Mouse (Mus musculus): ENCODE data around the gene 1700092M07Rik. TPM values are rescaled to one million over a fixed set of nuclear protein-coding genes. Genes with fewer than 3 reads are reported as not detected.
A peak's percentile ranks its signal among the peaks of the same experiment; 100 is the strongest.
"Not testable (repeated sequence)": the region's sequence is repeated elsewhere in the genome, so short reads cannot be mapped to it uniquely, and the experiment has no call there.

1700092M07Rik gene
- polyA plus RNA-seq, 1 experiment from 2014 or later, result 2.4 TPM

DNA sequence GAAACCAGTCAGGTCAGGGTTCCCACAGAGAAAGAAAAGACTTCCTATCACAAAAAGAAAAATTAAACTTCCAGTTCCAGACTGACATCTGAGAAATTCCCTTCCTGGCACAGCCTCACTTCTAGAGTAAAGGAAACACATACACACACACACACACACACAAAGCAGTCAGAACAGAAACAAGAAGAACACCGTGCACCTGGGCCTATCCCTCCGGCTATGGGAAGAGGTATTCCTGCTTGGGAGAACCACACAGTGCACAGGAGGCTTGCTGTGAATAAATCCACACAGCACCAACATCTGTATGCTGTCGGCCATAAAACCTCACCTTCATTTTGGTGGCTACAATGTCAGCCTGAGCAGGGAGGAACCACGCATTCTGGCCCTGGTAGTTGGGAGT lies 29.0 kb upstream of the 1700092M07Rik start:
- Histone ChIP-seq H3K4me3 (peak overlapping the region; percentile 79), H3K4me1 (peaks cover 30% of the 10 kb centered on the region), H3K27ac (no peak overlapping the region), H3K9ac (peak overlapping the region; percentile 86; the same call in 1 of the 2 replicates), H3K4me2 (replicated peaks) (peak overlapping the region; percentile 54), H3K36me3 (peaks cover 45% of the 10 kb centered on the region), H3K9me3 (replicated peaks) (no peaks in the 10 kb centered on the region), H3K27me3 (no peaks in the 10 kb centered on the region)
- 83% methylated on average over 4 of the region's 4 CpGs for WGBS
- ATAC-seq (ENCODE audit: low FRiP score), result no peak

DNA sequence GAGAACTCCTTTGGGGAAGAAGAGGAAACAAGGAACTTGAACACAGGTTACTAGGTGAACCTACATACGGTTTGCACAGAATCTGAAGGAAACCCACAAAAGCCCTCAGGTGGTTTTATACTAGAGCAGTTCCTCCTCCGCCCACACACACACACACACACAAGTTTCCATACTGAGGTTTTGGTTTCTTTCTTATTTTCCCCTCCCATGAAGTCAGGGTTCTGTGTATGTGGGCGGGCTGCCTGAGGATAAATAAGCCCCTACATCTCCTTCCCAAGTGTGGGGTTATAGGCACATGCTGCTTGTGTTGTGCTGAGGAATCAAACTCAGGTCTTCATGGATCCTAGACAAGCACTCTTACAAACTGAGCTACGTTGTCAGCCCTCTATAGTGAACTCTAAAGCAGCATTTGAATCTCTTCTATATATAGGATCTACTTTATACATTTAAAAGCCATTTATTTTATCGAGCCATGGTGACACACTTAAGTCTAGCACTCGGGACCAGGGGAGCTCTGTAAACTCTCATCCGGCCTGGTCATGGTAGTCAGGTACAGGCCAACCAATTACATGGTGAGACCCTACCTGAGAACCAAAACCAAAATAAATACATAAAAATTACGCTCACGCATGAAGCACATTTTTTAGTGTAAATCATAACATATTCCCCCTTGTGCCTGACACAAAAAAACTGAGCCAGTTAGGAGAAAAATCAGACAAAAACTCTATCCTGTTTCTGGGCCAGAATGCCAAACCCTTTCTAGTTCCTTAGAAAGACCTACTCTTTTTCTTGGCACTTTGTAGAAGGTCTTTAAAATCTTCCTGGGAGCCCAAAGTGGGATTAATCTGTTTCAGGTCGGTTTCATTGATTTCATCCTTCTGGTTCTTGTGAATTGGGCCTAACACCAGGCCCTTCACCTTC lies 28.3 kb upstream of the 1700092M07Rik start:
- Histone ChIP-seq H3K4me1 (peaks cover 30% of the 10 kb centered on the region), H3K9me3 (replicated peaks) (no peaks in the 10 kb centered on the region), H3K27me3 (no peaks in the 10 kb centered on the region), H3K36me3 (peaks cover 39% of the 10 kb centered on the region), H3K9ac (peak overlapping the region; percentile 86), H3K4me3 (peak overlapping the region; percentile 79), H3K4me2 (replicated peaks) (peak overlapping the region; percentile 54), H3K27ac (peak overlapping the region; percentile 90)
- WGBS, result 64% methylated on average over 10 of the region's 10 CpGs
- no peak for ATAC-seq (ENCODE audit: low FRiP score)

- Histone ChIP-seq H3K4me3 (peak overlapping the region; percentile 79), H3K27ac (peak overlapping the region; percentile 90), H3K4me2 (replicated peaks) (peak overlapping the region; percentile 54), H3K36me3 (peaks cover 33% of the 10 kb centered on the region), H3K27me3 (no peaks in the 10 kb centered on the region), H3K4me1 (peaks cover 30% of the 10 kb centered on the region), H3K9me3 (replicated peaks) (no peaks in the 10 kb centered on the region), H3K9ac (peak overlapping the region; percentile 86)
- peak; percentile 76 for ATAC-seq (ENCODE audit: low FRiP score)
- WGBS, result under 1% methylated on average over 13 of the region's 13 CpGs
Measured at GRCm38 (mm10) chr19:8712870-8713305, 27.6 kb upstream of the 1700092M07Rik start.

GRCm38 (mm10) chr19:8713306-8713996 lies 27.1 kb upstream of the 1700092M07Rik start:
- H3K4me2 ChIP-seq (replicated peaks), result peak overlapping the region; percentile 54
- H3K9me3 ChIP-seq (replicated peaks), result no peaks in the 10 kb centered on the region
- H3K9ac ChIP-seq, result peak overlapping the region; percentile 86
- no peaks in the 10 kb centered on the region for H3K27me3 ChIP-seq
- H3K4me3 ChIP-seq, result peak overlapping the region; percentile 79
- peaks cover 30% of the 10 kb centered on the region for H3K4me1 ChIP-seq
- peak; percentile 96 for ATAC-seq (ENCODE audit: low FRiP score)
- under 1% methylated on average over 49 of the region's 51 CpGs for WGBS
- peak overlapping the region; percentile 90 for H3K27ac ChIP-seq
- H3K36me3 ChIP-seq, result peaks cover 27% of the 10 kb centered on the region

DNA sequence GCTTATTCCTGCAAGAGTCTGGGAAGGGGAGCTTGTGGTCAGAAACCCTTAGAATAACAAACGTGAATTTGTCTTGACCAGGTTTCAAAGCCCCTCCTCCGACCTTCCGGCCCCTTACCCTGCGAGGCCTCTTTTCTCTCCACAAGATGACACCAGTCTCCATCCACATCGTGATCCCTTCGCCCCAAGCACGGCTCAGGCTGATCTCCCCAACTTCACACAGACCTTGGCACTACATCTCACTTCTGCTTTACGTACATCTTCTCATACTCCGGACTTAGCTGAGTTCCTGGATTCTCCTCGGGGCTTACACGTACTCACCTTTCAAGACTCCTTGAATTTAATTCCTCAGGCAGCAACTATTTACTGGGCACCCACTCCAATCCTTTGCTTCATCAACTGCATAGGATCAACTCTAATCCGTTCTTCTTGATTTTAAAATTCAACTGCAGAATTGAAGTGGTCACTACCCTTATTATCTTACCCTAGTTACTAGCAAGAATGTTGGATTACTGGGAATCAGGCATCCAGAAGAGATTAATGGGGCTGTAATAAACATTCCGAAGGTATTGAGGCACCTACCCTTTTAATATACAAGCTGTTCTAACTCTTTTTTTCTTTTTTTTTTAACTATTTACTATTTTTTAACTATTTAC lies 26.4 kb upstream of the 1700092M07Rik start:
- H3K4me3 ChIP-seq, result peak overlapping the region; percentile 79
- no peaks in the 10 kb centered on the region for H3K27me3 ChIP-seq
- WGBS, result 9% methylated on average over 13 of the region's 13 CpGs
- ATAC-seq (ENCODE audit: low FRiP score), result peak; percentile 23
- H3K36me3 ChIP-seq, result peaks cover 21% of the 10 kb centered on the region
- H3K4me1 ChIP-seq, result peaks cover 30% of the 10 kb centered on the region
- peak overlapping the region; percentile 54 for H3K4me2 ChIP-seq (replicated peaks)
- peak overlapping the region; percentile 86 for H3K9ac ChIP-seq
- peak overlapping the region; percentile 90 for H3K27ac ChIP-seq
- no peaks in the 10 kb centered on the region for H3K9me3 ChIP-seq (replicated peaks)

- H3K4me2 ChIP-seq (replicated peaks), result no peak overlapping the region
- peaks cover 30% of the 10 kb centered on the region for H3K4me1 ChIP-seq
- no peaks in the 10 kb centered on the region for H3K9me3 ChIP-seq (replicated peaks)
- H3K27ac ChIP-seq, result no peak overlapping the region
- H3K27me3 ChIP-seq, result no peaks in the 10 kb centered on the region
- 76% methylated on average over 10 of the region's 10 CpGs for WGBS
- H3K36me3 ChIP-seq, result peaks cover 13% of the 10 kb centered on the region
- H3K4me3 ChIP-seq, result no peak overlapping the region
- H3K9ac ChIP-seq, result no peak overlapping the region
- ATAC-seq (ENCODE audit: low FRiP score), result no peak
Measured at GRCm38 (mm10) chr19:8714653-8715481, 25.7 kb upstream of the 1700092M07Rik start.

GRCm38 (mm10) chr19:8715868-8716766 lies 24.4 kb upstream of the 1700092M07Rik start:
- no peak overlapping the region for H3K4me2 ChIP-seq (replicated peaks)
- peaks cover 20% of the 10 kb centered on the region for H3K4me1 ChIP-seq
- no peak overlapping the region for H3K9ac ChIP-seq
- no peak for ATAC-seq (ENCODE audit: low FRiP score)
- H3K27ac ChIP-seq, result no peak overlapping the region
- WGBS, result 68% methylated on average over 10 of the region's 10 CpGs
- no peaks in the 10 kb centered on the region for H3K9me3 ChIP-seq (replicated peaks)
- H3K27me3 ChIP-seq, result no peaks in the 10 kb centered on the region
- H3K36me3 ChIP-seq, result 0 out of 2 replicates have a peak, but pooled peaks cover under 1% of the 10 kb centered on the region
- H3K4me3 ChIP-seq, result no peak overlapping the region

GRCm38 (mm10) chr19:8716767-8717475 lies 23.6 kb upstream of the 1700092M07Rik start:
- Histone ChIP-seq H3K9me3 (replicated peaks) (no peaks in the 10 kb centered on the region), H3K27ac (no peak overlapping the region), H3K9ac (no peak overlapping the region), H3K27me3 (no peaks in the 10 kb centered on the region), H3K4me1 (peaks cover 18% of the 10 kb centered on the region), H3K36me3 (no peaks in the 10 kb centered on the region), H3K4me3 (no peak overlapping the region), H3K4me2 (replicated peaks) (no peak overlapping the region)
- no peak for ATAC-seq (ENCODE audit: low FRiP score)
- 72% methylated on average over 8 of the region's 10 CpGs for whole genome bisulfite sequencing

GRCm38 (mm10) chr19:8718357-8718756 lies 22.2 kb upstream of the 1700092M07Rik start:
- H3K36me3 ChIP-seq, result no peaks in the 10 kb centered on the region
- H3K9ac ChIP-seq, result no peak overlapping the region
- no peak overlapping the region for H3K4me2 ChIP-seq (replicated peaks)
- no peak overlapping the region for H3K4me3 ChIP-seq
- no peak overlapping the region for H3K27ac ChIP-seq
- H3K4me1 ChIP-seq, result peaks cover 17% of the 10 kb centered on the region
- WGBS, result 70% methylated on average over 3 of the region's 3 CpGs
- no peak for ATAC-seq (ENCODE audit: low FRiP score)
- no peaks in the 10 kb centered on the region for H3K27me3 ChIP-seq
- H3K9me3 ChIP-seq (replicated peaks), result no peaks in the 10 kb centered on the region

GRCm38 (mm10) chr19:8719037-8719436 lies 21.5 kb upstream of the 1700092M07Rik start:
- H3K9ac ChIP-seq; H3K4me3 ChIP-seq; H3K4me2 ChIP-seq (replicated peaks); H3K27ac ChIP-seq; H3K27me3 ChIP-seq; H3K36me3 ChIP-seq; ATAC-seq (ENCODE audit: low FRiP score); H3K9me3 ChIP-seq (replicated peaks): not testable (repeated sequence)
- peaks cover 15% of the 10 kb centered on the region for H3K4me1 ChIP-seq

All from hindbrain, embryonic 12.5 days (tissue).